Mouse (Mus musculus) C2C12 (cell line): ENCODE results near the gene Gckr.

Experiments
- CTCF ChIP-seq: IDR thresholded peaks from one replicate; pipeline ENCODE4 v1.5.1; 2011; ENCODE audit not compliant: control insufficient read depth, insufficient read depth, insufficient read length
- MYOD1 ChIP-seq: IDR thresholded peaks from one replicate; pipeline ENCODE4 v1.6.1; 2011; ENCODE audit warnings: low read depth; ENCODE audit not compliant: control insufficient read depth, insufficient read length
- USF1 ChIP-seq: IDR thresholded peaks from one replicate; pipeline ENCODE4 v1.6.1; 2011; ENCODE audit warnings: low read depth, mild to moderate bottlenecking, control low read depth, moderate library complexity

GRCm38 (mm10) chr5:31251541-31252101 lies 45.6 kb upstream of the Gckr start, which contains the start of gene Krtcap3:
- no peak for TF ChIP-seq MYOD1
- no peak for TF ChIP-seq CTCF
- no peak for TF ChIP-seq USF1
